Mouse (Mus musculus) adrenal gland, adult 2 months (tissue): ENCODE measurements around the gene Atg14. TPM values are rescaled to one million over a fixed set of nuclear protein-coding genes. Genes with fewer than 3 reads are reported as not detected.
"Not testable (repeated sequence)": the region's sequence is repeated elsewhere in the genome, so short reads cannot be mapped to it uniquely, and the experiment has no call there.

ENCODE experiments used
- DNase-seq: peaks from one replicate; pipeline ENCODE4 v3.0.0; 2021
- polyA plus RNA-seq: library from polyadenylated mRNA; depleted of rRNA; stranded (reverse); fragments of >200 nt; gene quantifications from 2 replicates; pipeline ENCODE4 v1.2.3, GENCODE M21; 2012
- total RNA-seq, 2 experiments: library from RNA; stranded (reverse); gene quantifications; 2 replicates each; pipeline ENCODE4 v1.2.3; 2021

Gene Atg14
- total and polyA plus RNA-seq, 3 experiments, result 11.1 to 14.0 (median 13.9) TPM

DNA sequence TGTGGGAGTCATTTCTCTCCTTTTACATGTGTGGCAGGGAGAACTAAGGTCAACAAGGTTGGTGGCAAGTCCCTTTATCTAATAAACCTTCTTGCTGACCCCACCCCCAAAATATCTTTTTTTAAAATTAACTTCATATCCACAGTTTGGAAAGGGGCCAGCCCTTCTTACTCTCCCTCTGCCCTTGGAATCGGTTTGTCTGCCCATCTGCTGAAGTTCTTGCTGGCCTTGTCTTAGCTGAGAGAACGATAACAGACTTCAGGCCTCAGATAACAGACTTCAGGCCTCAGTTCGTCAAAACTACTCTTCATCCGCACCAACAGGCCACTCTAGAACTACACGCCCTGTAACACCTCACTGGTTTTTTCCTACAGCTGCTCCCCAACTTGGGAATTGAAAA lies 26.2 kb downstream of the Atg14 start:
- DNase-seq, result no peak

GRCm38 (mm10) chr14:47542283-47542682 lies 28.2 kb downstream of the Atg14 start:
- no peak for DNase-seq

GRCm38 (mm10) chr14:47541325-47541948 lies 29.0 kb downstream of the Atg14 start:
- DNase-seq, result peak; percentile 9

DNA sequence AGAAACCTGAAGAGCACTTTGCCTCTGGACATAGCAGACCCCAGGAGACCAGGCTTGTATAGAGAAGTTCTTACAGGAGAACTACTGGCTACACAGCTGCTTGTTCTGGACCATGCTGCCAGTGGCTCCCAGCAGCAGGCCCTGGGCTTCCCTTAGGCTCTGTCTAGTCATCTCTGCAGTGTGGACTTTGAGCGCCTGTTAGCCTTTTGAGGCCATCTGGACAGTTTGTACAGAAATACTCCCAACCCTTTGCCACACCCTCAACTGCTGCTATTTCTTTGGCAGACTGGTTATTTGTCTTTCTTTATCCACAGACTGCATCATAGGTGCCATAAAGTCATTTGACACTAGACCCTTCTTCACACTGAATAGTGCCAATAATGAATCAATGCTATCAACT lies 35.4 kb downstream of the Atg14 start:
- DNase-seq, result no peak

DNA sequence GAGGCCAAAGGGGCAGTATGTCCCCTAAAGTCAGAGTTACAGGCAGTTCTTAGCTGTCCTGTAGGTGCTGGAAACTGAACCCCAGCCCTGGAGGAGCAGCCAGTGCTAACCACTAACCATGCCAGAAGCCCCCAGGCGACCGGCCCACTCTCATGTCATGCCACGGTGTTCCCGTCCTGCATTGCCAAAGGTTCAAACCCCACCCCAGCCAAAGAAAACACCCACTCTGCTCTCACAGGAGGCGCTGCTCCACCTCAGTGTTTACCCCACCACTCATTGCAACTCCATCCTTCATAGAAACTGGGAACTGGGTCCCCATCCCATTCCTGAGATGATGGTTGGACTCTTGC lies 36.3 kb downstream of the Atg14 start:
- no peak for DNase-seq

DNA sequence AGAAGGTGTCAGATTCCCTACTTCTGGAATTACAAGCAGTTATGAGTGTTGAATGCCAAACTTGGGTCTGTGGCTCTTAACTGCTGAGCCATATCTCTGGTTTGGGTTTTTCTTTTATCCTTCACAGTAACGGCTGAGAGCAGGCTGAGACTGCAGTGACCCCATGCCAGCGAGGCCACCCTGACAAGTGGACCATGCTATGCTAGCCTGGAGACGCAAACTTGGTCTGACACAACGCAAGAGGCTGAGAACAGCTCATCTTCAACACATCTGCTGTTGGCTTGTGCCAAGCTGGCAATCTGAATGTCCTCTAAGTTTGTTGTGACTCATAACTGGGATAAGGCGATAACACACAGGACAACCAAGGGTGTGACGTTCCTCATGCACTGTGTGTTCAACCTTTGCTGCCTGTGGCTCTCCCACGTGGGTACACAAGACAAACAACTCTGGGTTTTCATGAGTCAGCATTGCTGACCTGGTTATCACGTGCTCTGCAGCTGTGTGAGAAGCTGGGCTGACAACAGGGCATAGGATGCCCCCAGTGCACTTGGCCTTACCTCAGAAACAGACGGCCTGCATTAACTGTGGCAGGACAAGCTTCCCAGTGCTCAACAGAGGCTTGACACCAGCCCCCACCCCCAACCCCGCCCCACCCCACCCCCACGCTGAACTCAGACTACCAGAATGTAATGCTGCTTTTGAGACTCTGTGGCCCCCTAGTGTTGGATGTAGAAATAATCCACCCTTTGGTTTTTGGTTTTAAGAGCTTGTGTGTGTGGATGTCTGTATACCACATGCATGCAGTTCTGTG lies 36.9 kb downstream of the Atg14 start:
- DNase-seq, result peak; percentile 82

DNA sequence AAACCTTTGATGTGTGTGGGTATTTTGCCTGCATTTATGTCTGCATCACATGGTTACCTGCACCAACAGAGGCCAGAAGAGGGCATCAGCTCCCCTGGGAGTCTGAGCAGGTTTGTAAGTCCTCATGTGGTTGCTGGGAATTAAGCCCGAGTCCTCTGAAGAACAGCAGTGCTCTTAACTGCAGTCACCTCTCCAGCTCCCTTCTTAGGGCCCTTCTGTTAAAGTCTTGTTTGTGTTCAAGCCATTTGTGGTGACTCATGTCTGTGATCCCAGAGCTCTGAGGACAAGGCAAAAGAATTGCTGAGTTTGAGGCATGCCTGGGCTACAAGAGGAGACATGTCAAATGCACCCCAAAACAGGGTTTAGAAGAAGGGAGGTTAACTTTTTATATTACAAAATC lies 38.0 kb downstream of the Atg14 start:
- DNase-seq, result peak; percentile 38

- DNase-seq, result not testable (repeated sequence)
Measured at GRCm38 (mm10) chr14:47529592-47529991, 40.9 kb downstream of the Atg14 start.

- DNase-seq, result peak; percentile 63
Measured at GRCm38 (mm10) chr14:47529019-47529418, 41.4 kb downstream of the Atg14 start.

DNA sequence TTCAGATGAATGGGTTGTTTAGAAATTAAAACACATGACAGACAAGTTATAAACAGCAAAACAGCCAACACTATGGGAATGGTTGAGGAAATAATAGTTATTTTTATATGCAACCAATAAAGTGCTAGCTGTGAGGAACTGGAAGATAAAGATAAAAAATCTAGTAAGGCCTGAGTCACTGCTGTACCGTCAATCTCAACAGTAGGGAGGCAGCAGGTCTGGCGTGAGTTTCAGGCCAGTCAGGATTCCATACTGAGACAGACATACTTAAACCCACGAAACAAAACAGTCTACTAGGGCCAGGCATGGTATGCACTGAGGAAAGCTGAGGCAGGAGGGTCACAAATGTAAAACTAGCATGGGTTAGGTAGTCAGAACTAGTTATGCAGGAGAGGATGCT lies 42.2 kb downstream of the Atg14 start:
- no peak for DNase-seq

DNA sequence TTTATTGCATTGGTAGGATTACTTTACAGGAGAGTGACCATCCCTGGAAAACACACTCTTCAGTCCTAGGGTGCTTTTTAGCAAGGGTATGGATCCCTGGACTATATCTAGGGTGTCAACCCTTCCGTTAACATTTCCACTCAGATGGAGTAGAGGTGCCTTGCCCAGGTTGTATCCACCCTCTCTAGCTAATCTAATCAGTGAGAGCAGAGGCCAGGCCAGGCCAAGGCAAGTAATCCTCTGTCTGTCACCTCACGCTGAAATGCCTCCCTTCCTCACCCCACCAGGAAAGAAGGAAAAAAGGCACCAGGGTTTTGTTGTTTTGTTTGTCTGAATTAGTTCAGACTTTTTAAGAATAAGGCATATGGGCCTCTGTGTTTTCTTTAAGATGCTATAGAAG lies 42.6 kb downstream of the Atg14 start:
- DNase-seq, result no peak

- DNase-seq, result no peak
Measured at GRCm38 (mm10) chr14:47525861-47526260, 44.6 kb downstream of the Atg14 start.

GRCm38 (mm10) chr14:47525374-47525773 lies 45.1 kb downstream of the Atg14 start:
- no peak for DNase-seq

DNA sequence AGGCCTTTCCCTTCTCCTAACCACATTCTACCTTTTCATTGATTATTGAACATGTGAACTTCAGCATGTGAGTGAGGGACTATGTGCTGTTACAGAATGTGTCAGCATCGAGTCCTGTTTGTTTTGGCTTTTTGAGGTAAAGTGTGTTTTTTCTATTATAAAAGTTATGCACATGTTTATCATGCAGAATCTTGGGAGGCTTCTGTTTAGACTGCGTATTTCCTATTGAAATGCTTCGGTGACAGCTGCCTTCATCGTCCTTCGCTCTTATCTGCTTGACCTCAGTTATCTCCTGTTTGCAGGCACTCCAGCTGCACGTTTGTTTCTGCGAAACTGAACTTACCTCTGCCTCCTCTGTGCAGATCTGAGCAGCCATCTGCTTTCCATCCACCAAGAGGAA lies 48.1 kb downstream of the Atg14 start:
- DNase-seq, result peak; percentile 23

DNA sequence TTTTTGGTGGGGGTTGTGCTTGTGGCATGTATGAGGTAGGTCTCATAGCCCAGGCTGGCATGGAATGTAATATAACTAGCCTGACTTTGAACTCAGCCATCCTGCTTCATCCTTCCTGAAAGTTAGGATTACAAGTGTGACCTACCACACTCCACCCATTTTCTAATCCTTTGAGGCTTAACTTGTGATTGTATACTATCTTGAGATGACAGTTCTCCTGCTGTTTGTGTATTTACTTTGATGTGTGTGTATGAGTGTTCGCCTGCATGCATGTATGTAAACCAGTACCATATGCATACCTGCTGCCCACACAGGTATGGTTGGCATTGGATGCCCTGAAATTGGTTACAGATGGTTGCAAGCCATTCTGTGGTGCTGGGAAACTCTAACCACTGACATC lies 48.8 kb downstream of the Atg14 start:
- no peak for DNase-seq

DNA sequence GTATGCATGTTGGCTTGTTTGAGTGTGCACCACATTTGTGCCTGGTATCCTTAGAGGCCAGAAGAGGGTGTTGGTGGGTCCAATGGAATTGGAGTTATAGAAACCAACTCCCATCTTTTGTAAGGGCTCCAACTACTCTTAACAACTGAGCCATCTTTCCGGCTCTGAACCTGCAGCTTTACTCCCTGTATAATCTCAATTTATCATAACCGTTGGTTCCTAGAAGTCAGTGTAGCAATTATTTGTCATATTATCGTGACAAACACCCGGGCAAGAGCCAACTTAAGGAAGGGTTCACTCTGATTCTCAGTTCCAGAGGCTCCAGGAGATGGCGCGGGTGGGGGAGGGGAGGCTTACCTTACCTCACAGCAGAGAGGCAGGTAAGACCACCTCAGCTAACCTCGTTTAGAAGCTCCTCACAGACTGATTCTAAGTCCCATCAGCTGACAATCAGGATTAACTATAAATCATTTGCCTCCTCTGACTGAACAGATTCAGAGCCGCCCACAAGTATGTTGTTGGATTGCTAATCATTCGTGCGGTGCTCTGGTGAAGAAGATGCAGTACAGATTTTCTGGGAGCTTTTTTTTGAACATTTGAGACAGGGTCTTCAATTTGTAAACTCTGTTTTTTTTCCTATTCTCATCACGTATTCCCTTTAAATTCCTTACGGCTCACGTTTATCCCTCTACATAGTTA lies 49.5 kb downstream of the Atg14 start:
- DNase-seq, result no peak

GRCm38 (mm10) chr14:47518619-47519018 lies 51.8 kb downstream of the Atg14 start:
- DNase-seq, result peak; percentile 91

- DNase-seq, result no peak
Measured at GRCm38 (mm10) chr14:47516755-47517154, 53.7 kb downstream of the Atg14 start.

- DNase-seq, result no peak
Measured at GRCm38 (mm10) chr14:47515636-47516035, 54.8 kb downstream of the Atg14 start.

DNA sequence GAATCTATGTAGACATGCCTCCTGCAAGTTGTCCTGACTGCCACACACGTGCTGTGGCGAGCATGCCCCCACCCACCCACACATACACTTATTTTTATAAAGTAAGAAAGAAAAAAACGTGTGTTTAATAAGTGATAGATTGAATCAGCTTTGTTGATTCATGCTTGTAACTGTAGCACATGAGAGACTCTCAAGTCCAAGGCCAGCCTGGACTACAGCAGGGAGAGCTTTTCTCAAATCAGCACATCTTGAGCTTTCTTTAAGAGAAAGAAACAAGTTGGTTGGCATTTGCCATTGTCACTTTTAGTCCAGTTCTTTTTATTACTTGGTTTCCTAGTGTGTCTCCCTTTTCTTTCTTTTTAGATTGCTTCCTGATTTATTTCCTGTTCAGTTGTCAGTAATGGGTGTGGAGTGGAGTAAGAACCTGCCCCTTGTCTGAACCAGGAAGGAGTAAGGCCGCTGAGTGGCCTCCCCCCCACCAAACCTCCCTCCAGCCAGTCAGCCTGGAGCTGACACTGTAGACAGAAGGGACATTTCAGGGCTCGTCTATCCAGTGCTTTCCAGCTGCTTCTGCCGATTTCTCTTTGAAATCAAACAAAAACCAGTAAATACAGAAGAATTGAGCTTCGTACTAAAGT lies 55.5 kb downstream of the Atg14 start:
- DNase-seq, result peak; percentile 62

- DNase-seq, result no peak
Measured at GRCm38 (mm10) chr14:47513606-47514005, 56.8 kb downstream of the Atg14 start.

DNA sequence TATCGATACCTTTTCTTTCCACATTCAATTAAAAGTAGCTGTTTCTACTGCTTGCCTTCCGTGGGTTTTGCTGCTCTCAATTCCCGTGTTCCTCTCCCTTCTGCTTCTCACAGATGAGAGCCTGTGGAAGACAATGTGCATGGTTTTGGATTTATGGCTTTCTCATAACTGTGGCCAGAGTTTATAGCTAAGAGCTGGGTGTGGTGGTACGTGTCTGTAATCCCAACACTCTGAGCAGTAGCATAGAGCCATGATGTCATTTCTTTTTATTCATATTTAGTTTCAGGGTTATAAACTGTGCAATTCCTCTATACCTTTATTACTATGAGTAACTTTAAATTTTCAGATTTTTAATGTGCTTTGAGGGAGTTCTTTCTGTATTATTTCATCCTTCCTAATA lies 60.2 kb downstream of the Atg14 start:
- no peak for DNase-seq

GRCm38 (mm10) chr14:47508035-47508434 lies 62.4 kb downstream of the Atg14 start:
- no peak for DNase-seq
